Mouse (Mus musculus): ENCODE measurements around the gene Acox2.

- TF ChIP-seq CTCF (IDR thresholded peaks at IDR 0.05; ENCODE audit: low read depth, low read length): no peak
- no peak for TF ChIP-seq POLR2A (IDR thresholded peaks at IDR 0.05; ENCODE audit: borderline replicate concordance, low read depth, low read length)
These were observed 44.6 kb downstream of the Acox2 start for GRCm38 (mm10) chr14:8214299-8215207.
